In the genomic region with DNA sequence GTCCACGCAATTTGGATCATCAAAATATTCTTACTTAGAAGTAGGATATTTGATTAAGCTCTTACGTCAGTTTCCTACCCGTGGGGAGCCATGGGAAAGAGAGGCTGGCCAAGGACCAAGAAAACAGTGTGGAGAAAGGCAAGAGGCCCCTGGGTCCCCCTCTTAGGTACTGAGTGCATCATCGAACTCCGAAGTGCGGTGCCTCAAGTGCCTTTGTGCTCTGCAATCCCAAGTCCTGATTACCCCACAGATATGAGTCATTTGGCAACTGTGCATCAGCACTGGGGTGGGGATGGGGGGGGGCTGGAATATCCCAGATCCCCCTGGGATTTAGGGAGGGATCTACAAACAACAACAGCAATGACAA, we compare ENCODE assay signal across 8 mouse cellular contexts. TPM values are rescaled to one million over a fixed set of nuclear protein-coding genes. Genes with fewer than 3 reads are reported as not detected.
DNase-seq lines count a peak whose midpoint lies in the region; TF ChIP-seq lines count a peak whose summit lies in the region.

No protein-coding gene starts in this region.

- TF ChIP-seq CTCF in embryonic fibroblast, embryonic 13.5 days (IDR thresholded peaks at IDR 0.05; ENCODE audit: borderline replicate concordance, insufficient read depth, low read length), result no peak

- H3K4me3 ChIP-seq in embryonic fibroblast, embryonic 13.5 days (ENCODE audit: insufficient read depth, low read length), result no peak overlapping the region

- DNase-seq in adipocyte (ENCODE audit: low spot score), result peak; percentile 56
- peak; percentile 46 to 60 for DNase-seq in heart, postnatal 36 days
- peak; percentile 36 for DNase-seq in lung, postnatal 25 days (ENCODE audit: low spot score)
- no peak for DNase-seq in c-Kit-positive CD71-positive TER-119-positive erythroid progenitor cells, embryonic 14.5 days (ENCODE audit: low spot score)
- DNase-seq in left cerebral cortex, postnatal 14 days (ENCODE audit: low spot score in 2 of 2), result no peak
- no peak for DNase-seq in right cerebral cortex, postnatal 4 days
- no peak for DNase-seq in layer of hippocampus, adult 11-12 months (ENCODE audit: low spot score)

- peak overlapping the region; percentile 99 for H3K27ac ChIP-seq in embryonic fibroblast, embryonic 13.5 days (ENCODE audit: insufficient read depth, low read length)

- peaks cover 43% of the 10 kb centered on the region for H3K4me1 ChIP-seq in embryonic fibroblast, embryonic 13.5 days (ENCODE audit: control insufficient read depth, insufficient read depth, low read length)

- TF ChIP-seq POLR2A in embryonic fibroblast, embryonic 13.5 days (IDR thresholded peaks at IDR 0.05; ENCODE audit: low read depth, low read length), result no peak

- intact Hi-C loops in heart, postnatal 36 days (cut with DNase I), result no loop called here
- intact Hi-C loops in left cerebral cortex, postnatal 14 days (cut with DNase I), result no loop called here

RNA-seq across cellular contexts. Expression of gene Fstl1, which starts 12.3 kb away (rescaled TPM):
- polyA plus RNA-seq in embryonic fibroblast, embryonic 13.5 days (2011; ENCODE audit: insufficient read length, low read depth, missing spikeins), result 1,166 and 1,394 TPM in 2 replicates
- 100 to 1,000 TPM in 1 of 2 experiments, 10 to 100 TPM in 1; 80.0 to 103 TPM for total RNA-seq in heart, postnatal 36 days (2021)
- 10 to 100 TPM; 44.8 to 49.1 TPM for total RNA-seq in left cerebral cortex, postnatal 14 days (2021)

Comparison
In these comparisons a context has a peak if more than half of its experiments do, and no peak if none do; other contexts are left out.
1. DNase-seq: peak in adipocyte (single experiment), heart, postnatal 36 days (2 of 2) and lung, postnatal 25 days (single experiment); none in c-Kit-positive CD71-positive TER-119-positive erythroid progenitor cells, embryonic 14.5 days (single experiment), left cerebral cortex, postnatal 14 days (0 of 2), right cerebral cortex, postnatal 4 days (single experiment) and layer of hippocampus, adult 11-12 months (single experiment).